Mouse (Mus musculus): Measurements from ENCODE around the gene Phyh. TPM values are rescaled to one million over a fixed set of nuclear protein-coding genes. Genes with fewer than 3 reads are reported as not detected.
"Not testable (repeated sequence)": the region's sequence is repeated elsewhere in the genome, so short reads cannot be mapped to it uniquely, and the experiment has no call there.

Gene Phyh
- polyA plus RNA-seq, 1 experiment from 2014 or later, result 63.1 TPM

DNA sequence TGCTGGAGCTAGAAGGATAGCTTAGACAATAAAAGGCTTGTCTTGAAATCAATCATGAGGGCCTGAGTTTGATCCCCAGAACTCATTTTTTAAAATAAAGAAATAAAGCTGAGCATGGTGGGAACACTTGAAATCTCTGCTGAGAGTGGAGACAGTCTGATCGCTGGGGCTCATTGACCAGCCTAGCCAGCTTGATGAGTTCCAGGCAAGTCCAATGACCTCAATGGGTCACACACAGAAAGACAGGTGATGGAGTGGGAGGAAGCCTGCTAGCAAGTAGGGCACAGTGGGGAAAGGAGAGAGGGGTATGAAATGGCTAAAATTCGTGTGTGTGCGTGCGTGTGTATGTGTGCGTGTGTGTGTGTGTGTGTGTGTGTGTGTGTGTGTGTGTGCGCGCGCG is 15.7 kb downstream of the Phyh start:
- H3K9ac ChIP-seq (replicated peaks; ENCODE audit: low read length), result no peak overlapping the region
- ATAC-seq (ENCODE audit: low FRiP score, low TSS enrichment), result no peak
- no peak overlapping the region for H3K27ac ChIP-seq (replicated peaks; ENCODE audit: low read depth, low read length)
- H3K4me2 ChIP-seq (ENCODE audit: low read length), result no peak overlapping the region
- H3K36me3 ChIP-seq (ENCODE audit: control insufficient read depth, insufficient read depth, low read length), result peaks cover 9% of the 10 kb centered on the region; the same call in 1 of the 2 replicates
- no peak overlapping the region for H3K4me3 ChIP-seq (replicated peaks; ENCODE audit: low read depth, low read length)
- 90% methylated on average over 9 of the region's 9 CpGs for WGBS
- no peaks in the 10 kb centered on the region for H3K4me1 ChIP-seq (ENCODE audit: control insufficient read depth, insufficient read depth, low read length)
- no peak for DNase-seq
- H3K9me3 ChIP-seq (ENCODE audit: control insufficient read depth, low read length), result no peaks in the 10 kb centered on the region
- H3K27me3 ChIP-seq (ENCODE audit: control insufficient read depth, insufficient read depth, low read length), result no peaks in the 10 kb centered on the region

DNA sequence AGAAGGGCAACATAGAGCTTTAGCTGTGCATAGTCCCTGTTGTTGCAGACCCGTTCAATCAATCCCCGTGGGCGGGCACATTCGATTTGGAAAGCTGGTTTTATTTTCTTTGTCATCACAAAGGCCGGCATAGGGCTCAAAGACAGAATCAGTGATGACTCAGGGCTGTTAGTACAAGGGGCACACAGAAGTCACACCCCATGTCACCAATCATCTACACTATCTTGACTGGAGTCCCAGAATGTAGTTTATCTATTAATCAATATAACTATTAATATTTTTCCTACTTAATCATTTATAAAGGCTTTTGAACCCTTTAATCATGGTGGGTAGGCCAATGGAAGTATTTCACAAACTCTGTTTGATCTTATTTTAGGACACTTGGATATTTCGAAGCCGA is 19.1 kb downstream of the Phyh start:
- ATAC-seq (ENCODE audit: low FRiP score, low TSS enrichment), result no peak
- no peak overlapping the region for H3K9ac ChIP-seq (replicated peaks; ENCODE audit: low read length)
- DNase-seq, result no peak

DNA sequence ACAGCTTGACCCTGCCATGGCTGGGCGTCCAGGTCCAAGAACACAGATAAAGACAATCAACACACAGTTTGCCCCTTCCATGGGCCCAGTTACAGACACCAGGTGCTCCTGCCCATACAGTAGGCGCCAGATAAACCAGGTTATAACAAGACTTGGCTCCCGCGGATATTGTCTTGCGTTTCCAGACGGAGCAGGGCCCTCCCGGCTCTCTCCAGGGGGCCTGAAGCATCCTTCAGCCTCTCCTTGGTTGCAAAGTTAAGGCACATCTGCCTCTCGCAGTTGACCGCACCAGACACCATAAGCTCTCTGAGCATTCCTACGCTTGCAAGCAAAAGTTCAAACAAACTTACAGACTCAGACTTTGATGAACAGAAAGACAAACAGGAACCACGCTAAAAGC is 22.0 kb downstream of the Phyh start:
- Histone ChIP-seq H3K4me2 (ENCODE audit: low read length) (no peak overlapping the region), H3K27ac (replicated peaks; ENCODE audit: low read depth, low read length) (no peak overlapping the region), H3K4me1 (ENCODE audit: control insufficient read depth, insufficient read depth, low read length) (no peaks in the 10 kb centered on the region), H3K27me3 (ENCODE audit: control insufficient read depth, insufficient read depth, low read length) (no peaks in the 10 kb centered on the region), H3K9me3 (ENCODE audit: control insufficient read depth, low read length) (no peaks in the 10 kb centered on the region), H3K36me3 (ENCODE audit: control insufficient read depth, insufficient read depth, low read length) (peaks cover 8% of the 10 kb centered on the region; the same call in 1 of the 2 replicates), H3K9ac (replicated peaks; ENCODE audit: low read length) (no peak overlapping the region), H3K4me3 (replicated peaks; ENCODE audit: low read depth, low read length) (no peak overlapping the region)
- WGBS, result 92% methylated on average over 11 of the region's 11 CpGs
- DNase-seq, result no peak
- no peak for ATAC-seq (ENCODE audit: low FRiP score, low TSS enrichment)

More for the DNA sequence above, 19.1 kb downstream of the Phyh start:
- H3K4me3 ChIP-seq (replicated peaks; ENCODE audit: low read depth, low read length), result no peak overlapping the region
- no peaks in the 10 kb centered on the region for H3K27me3 ChIP-seq (ENCODE audit: control insufficient read depth, insufficient read depth, low read length)
- no peak overlapping the region for H3K4me2 ChIP-seq (ENCODE audit: low read length)
- H3K4me1 ChIP-seq (ENCODE audit: control insufficient read depth, insufficient read depth, low read length), result no peaks in the 10 kb centered on the region
- H3K36me3 ChIP-seq (ENCODE audit: control insufficient read depth, insufficient read depth, low read length), result peaks cover 9% of the 10 kb centered on the region; the same call in 1 of the 2 replicates
- no peak overlapping the region for H3K27ac ChIP-seq (replicated peaks; ENCODE audit: low read depth, low read length)
- 93% methylated on average over 7 of the region's 7 CpGs for WGBS
- H3K9me3 ChIP-seq (ENCODE audit: control insufficient read depth, low read length), result no peaks in the 10 kb centered on the region

DNA sequence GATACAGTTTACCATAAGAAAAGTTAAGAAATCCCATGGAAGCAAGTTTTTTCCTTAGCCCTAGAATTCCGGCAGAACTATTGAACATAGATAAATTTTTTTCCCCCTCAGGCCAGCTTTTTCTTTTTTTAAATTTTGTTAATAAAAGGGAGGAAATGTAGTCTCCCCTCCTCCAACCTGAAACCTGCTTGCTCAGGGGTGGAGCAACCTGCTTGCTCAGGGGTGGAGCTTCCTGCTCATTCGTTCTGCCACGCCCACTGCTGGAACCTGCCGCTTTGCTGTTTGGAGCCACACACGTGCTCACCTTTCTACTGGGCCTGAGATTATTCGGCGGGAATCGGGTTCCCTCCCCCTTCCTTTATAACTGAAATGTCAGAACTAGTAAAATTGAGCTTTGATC is 30.9 kb downstream of the Phyh start:
- H3K4me1 ChIP-seq (ENCODE audit: control insufficient read depth, insufficient read depth, low read length); H3K27ac ChIP-seq (replicated peaks; ENCODE audit: low read depth, low read length); H3K4me3 ChIP-seq (replicated peaks; ENCODE audit: low read depth, low read length); H3K9ac ChIP-seq (replicated peaks; ENCODE audit: low read length); ATAC-seq (ENCODE audit: low FRiP score, low TSS enrichment); H3K4me2 ChIP-seq (ENCODE audit: low read length); H3K27me3 ChIP-seq (ENCODE audit: control insufficient read depth, insufficient read depth, low read length); H3K36me3 ChIP-seq (ENCODE audit: control insufficient read depth, insufficient read depth, low read length); H3K9me3 ChIP-seq (ENCODE audit: control insufficient read depth, low read length); DNase-seq: not testable (repeated sequence)
- 94% methylated on average over 8 of the region's 8 CpGs for WGBS

DNA sequence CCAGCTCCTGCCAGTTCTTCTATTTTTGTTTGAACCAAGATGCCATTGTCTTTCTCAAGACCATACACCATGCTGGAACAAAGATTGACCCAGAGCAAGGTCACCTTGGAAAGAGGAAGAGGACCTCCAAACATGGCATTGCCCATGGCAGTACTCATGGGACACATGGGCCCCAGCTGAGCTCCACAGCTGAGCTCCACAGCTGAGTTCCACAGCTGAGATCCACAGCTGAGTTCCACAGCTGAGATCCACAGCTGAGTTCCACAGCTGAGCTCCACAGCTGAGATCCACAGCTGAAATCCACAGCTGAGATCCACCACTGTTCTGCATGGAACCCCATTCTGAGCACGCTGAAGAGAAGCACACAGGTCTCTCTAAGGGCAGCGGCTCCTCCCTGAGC is 32.2 kb downstream of the Phyh start:
- Histone ChIP-seq H3K36me3 (ENCODE audit: control insufficient read depth, insufficient read depth, low read length) (no peaks in the 10 kb centered on the region), H3K27me3 (ENCODE audit: control insufficient read depth, insufficient read depth, low read length) (no peaks in the 10 kb centered on the region), H3K4me2 (ENCODE audit: low read length) (no peak overlapping the region), H3K4me3 (replicated peaks; ENCODE audit: low read depth, low read length) (no peak overlapping the region), H3K27ac (replicated peaks; ENCODE audit: low read depth, low read length) (no peak overlapping the region), H3K4me1 (ENCODE audit: control insufficient read depth, insufficient read depth, low read length) (no peaks in the 10 kb centered on the region), H3K9me3 (ENCODE audit: control insufficient read depth, low read length) (no peaks in the 10 kb centered on the region), H3K9ac (replicated peaks; ENCODE audit: low read length) (no peak overlapping the region)
- WGBS, result 87% methylated on average over 2 of the region's 2 CpGs
- no peak for DNase-seq
- no peak for ATAC-seq (ENCODE audit: low FRiP score, low TSS enrichment)

DNA sequence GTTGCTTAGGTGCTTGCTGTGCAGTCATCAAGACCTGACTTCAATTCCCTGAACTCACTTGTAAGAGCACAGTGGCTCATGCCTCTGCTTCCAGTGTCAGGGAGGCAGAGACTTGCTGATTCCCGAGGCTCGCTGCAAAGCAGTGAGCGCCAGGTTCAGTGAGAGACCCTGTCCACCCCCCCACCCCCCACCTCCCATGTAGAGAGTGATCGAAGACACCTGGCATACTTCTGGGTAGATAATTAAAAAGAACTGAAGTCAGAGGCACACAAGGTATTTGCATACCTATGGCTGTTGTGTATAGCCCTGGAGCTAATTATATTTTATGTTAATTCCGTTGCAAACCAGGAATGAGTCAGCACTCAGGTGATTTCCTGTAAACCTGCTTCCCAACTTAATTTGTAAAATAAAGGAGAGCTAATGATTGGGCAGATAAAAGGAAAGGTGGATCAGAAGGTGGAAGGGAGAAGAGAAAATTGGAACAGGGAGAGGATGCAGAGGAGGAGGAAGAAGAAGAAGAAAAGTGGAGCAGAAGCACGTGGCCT is 35.5 kb downstream of the Phyh start:
- no peak overlapping the region for H3K9ac ChIP-seq (replicated peaks; ENCODE audit: low read length)
- no peak overlapping the region for H3K4me3 ChIP-seq (replicated peaks; ENCODE audit: low read depth, low read length)

DNA sequence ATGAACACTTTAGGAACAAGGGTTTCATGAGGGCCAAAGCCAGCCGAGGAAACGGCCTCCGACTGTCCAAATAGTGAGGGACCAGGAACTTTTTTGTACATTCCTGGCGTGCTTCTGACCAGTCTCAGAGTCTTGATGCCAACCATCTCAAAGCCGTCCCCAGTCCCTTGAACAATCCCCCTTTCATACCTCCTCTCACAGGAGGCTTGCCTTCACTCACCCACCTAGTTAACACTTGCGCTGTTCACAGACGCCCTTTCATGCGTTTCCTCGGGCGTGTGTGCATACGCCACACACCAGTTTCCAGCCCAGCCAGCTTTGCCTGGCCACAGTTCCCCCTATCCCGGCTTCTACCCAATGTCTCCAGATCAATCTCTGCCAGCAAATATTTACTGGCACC is 39.2 kb downstream of the Phyh start:
- Histone ChIP-seq H3K4me1 (ENCODE audit: control insufficient read depth, insufficient read depth, low read length) (no peaks in the 10 kb centered on the region), H3K9ac (replicated peaks; ENCODE audit: low read length) (no peak overlapping the region), H3K27me3 (ENCODE audit: control insufficient read depth, insufficient read depth, low read length) (no peaks in the 10 kb centered on the region), H3K36me3 (ENCODE audit: control insufficient read depth, insufficient read depth, low read length) (no peaks in the 10 kb centered on the region), H3K9me3 (ENCODE audit: control insufficient read depth, low read length) (no peaks in the 10 kb centered on the region), H3K4me2 (ENCODE audit: low read length) (no peak overlapping the region), H3K4me3 (replicated peaks; ENCODE audit: low read depth, low read length) (no peak overlapping the region), H3K27ac (replicated peaks; ENCODE audit: low read depth, low read length) (no peak overlapping the region)
- DNase-seq (no peak), ATAC-seq (ENCODE audit: low FRiP score, low TSS enrichment) (no peak)
- WGBS, result 90% methylated on average over 12 of the region's 12 CpGs

More for the DNA sequence above, 35.5 kb downstream of the Phyh start:
- Histone ChIP-seq H3K4me2 (ENCODE audit: low read length) (no peak overlapping the region), H3K27ac (replicated peaks; ENCODE audit: low read depth, low read length) (no peak overlapping the region), H3K36me3 (ENCODE audit: control insufficient read depth, insufficient read depth, low read length) (no peaks in the 10 kb centered on the region), H3K27me3 (ENCODE audit: control insufficient read depth, insufficient read depth, low read length) (no peaks in the 10 kb centered on the region), H3K9me3 (ENCODE audit: control insufficient read depth, low read length) (no peaks in the 10 kb centered on the region), H3K4me1 (ENCODE audit: control insufficient read depth, insufficient read depth, low read length) (no peaks in the 10 kb centered on the region)
- WGBS, result 89% methylated on average over 6 of the region's 6 CpGs
- DNase-seq (no peak), ATAC-seq (ENCODE audit: low FRiP score, low TSS enrichment) (no peak)

DNA sequence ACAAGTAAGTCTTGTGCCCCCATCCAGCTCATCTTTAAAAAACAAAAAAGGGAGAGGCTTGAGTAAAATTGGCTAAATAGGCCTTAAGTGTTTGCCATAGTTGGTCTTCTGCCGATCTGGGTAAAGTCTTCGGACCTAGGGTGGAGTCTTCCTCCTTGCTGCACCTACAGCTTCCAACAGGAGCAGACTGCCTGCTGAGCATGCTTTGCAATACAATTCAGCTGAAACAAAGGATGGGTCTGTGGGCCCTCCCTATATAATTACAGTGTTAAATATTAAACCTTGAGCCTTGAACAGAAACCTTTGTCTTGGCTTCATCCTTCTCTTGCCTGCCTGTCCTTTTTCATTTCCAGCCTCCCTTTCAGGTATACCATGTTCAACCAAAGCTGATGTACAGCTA is 49.0 kb downstream of the Phyh start:
- no peaks in the 10 kb centered on the region for H3K9me3 ChIP-seq (ENCODE audit: control insufficient read depth, low read length)
- no peak overlapping the region for H3K27ac ChIP-seq (replicated peaks; ENCODE audit: low read depth, low read length)
- no peak overlapping the region for H3K9ac ChIP-seq (replicated peaks; ENCODE audit: low read length)
- no peaks in the 10 kb centered on the region for H3K4me1 ChIP-seq (ENCODE audit: control insufficient read depth, insufficient read depth, low read length)
- ATAC-seq (ENCODE audit: low FRiP score, low TSS enrichment) (no peak), DNase-seq (no peak)
- no peak overlapping the region for H3K4me3 ChIP-seq (replicated peaks; ENCODE audit: low read depth, low read length)
- H3K27me3 ChIP-seq (ENCODE audit: control insufficient read depth, insufficient read depth, low read length), result no peaks in the 10 kb centered on the region
- H3K4me2 ChIP-seq (ENCODE audit: low read length), result no peak overlapping the region
- H3K36me3 ChIP-seq (ENCODE audit: control insufficient read depth, insufficient read depth, low read length), result no peaks in the 10 kb centered on the region
- 90% methylated on average over 2 of the region's 2 CpGs for WGBS

DNA sequence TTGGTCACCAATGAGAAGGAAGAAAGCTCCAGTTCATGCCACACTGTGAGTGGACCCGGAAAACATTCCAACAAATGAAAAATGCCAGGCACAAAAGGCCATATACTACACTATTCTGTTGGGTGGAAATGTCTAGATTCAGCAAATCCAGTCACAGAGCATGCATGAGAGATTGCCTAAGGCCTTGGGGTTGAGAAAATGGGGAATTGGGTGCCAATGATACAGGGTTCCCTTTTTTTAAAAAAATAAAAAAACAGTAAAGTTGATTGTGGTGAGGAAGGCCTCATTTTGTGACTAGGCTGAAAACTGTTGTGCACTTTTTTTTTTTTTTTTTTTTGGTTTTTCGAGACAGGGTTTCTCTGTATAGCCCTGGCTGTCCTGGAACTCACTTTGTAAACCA is 50.3 kb downstream of the Phyh start:
- Histone ChIP-seq H3K9me3 (ENCODE audit: control insufficient read depth, low read length) (no peaks in the 10 kb centered on the region), H3K27ac (replicated peaks; ENCODE audit: low read depth, low read length) (no peak overlapping the region), H3K4me2 (ENCODE audit: low read length) (no peak overlapping the region), H3K9ac (replicated peaks; ENCODE audit: low read length) (no peak overlapping the region), H3K27me3 (ENCODE audit: control insufficient read depth, insufficient read depth, low read length) (no peaks in the 10 kb centered on the region), H3K4me1 (ENCODE audit: control insufficient read depth, insufficient read depth, low read length) (no peaks in the 10 kb centered on the region), H3K4me3 (replicated peaks; ENCODE audit: low read depth, low read length) (no peak overlapping the region), H3K36me3 (ENCODE audit: control insufficient read depth, insufficient read depth, low read length) (no peaks in the 10 kb centered on the region)
- ATAC-seq (ENCODE audit: low FRiP score, low TSS enrichment) (no peak), DNase-seq (no peak)
- WGBS, result 95% methylated on average over 1 of the region's 2 CpGs
